8 mouse cellular contexts compared by ENCODE assay signal in the genomic region with DNA sequence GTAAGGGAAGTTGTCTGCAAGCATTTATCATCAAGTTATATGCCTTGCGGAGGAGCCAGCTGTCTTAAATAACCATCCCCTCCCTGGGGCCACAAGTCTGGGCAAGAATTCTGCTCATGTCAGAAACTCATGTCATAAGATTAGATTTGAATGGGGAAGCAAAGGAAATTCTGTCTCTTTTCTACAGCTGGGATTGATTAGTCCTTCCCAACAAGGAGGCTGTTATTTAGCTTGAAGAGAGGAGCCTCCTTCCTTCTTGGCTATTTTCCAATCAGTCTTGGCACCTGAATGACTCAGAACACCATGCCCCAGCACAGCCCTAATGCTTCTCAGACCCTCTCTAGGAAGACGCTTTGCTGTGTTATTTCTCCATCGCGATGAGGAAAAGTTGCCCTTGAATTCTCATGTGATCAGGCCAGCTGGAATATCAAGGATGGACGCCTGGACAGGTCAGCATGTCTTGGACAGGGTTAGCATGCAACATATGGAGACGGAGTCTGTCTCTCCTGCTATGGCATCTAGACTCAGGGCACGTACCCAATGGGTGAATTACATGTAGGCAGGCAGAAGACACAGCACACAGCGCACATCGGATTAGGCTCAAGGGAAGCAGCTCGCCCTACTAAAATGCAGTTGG.
DNase-seq lines count a peak whose midpoint lies in the region; ATAC-seq and TF ChIP-seq lines count a peak whose summit lies in the region.
"Had no signal": no experiment of that assay in that cellular context is flagged by ENCODE, and none has a peak within 500 bp of the region (broad histone marks: within the 10 kb centered on the region; RNA-seq: fewer than 3 reads in every experiment).

No protein-coding gene starts in this region.

- peak overlapping the region; percentile 36 for H3K4me2 ChIP-seq in embryonic facial prominence, embryonic 12.5 days (replicated peaks)
- H3K4me2 ChIP-seq in limb, embryonic 12.5 days, result peak overlapping the region; percentile 16; the same call in 1 of the 2 replicates

- H3K27ac ChIP-seq in ES-Bruce4 (ENCODE audit: insufficient read depth, low read length), result peak overlapping the region; percentile 16; the same call in 1 of the 2 replicates
- peak overlapping the region; percentile 92 for H3K27ac ChIP-seq in embryonic facial prominence, embryonic 12.5 days
- peak overlapping the region; percentile 50 for H3K27ac ChIP-seq in limb, embryonic 12.5 days

- no peak for TF ChIP-seq CTCF in ES-Bruce4 (IDR thresholded peaks at IDR 0.05; ENCODE audit: low read depth, low read length)

- peak; percentile 70 for ATAC-seq in embryonic facial prominence, embryonic 12.5 days (ENCODE audit: insufficient number of reproducible peaks, insufficient read depth, low FRiP score, low TSS enrichment)
- ATAC-seq in limb, embryonic 12.5 days (ENCODE audit: insufficient number of reproducible peaks, insufficient read depth, low FRiP score, low TSS enrichment, low read depth), result peak; percentile 42; the same call in 1 of the 2 replicates
- no peak for ATAC-seq in erythroid progenitor cell, adult 5-6 weeks (replicated peaks; ENCODE audit: low FRiP score, poor library complexity, severe bottlenecking)

- no peaks in the 10 kb centered on the region for H3K27me3 ChIP-seq in ES-Bruce4 (ENCODE audit: control insufficient read depth, insufficient read depth, low read length, poor library complexity, severe bottlenecking)
- no peaks in the 10 kb centered on the region for H3K27me3 ChIP-seq in embryonic facial prominence, embryonic 12.5 days
- H3K27me3 ChIP-seq in limb, embryonic 12.5 days, result no peaks in the 10 kb centered on the region

- no peak overlapping the region for H3K9ac ChIP-seq in ES-Bruce4 (ENCODE audit: low read depth, poor library complexity, severe bottlenecking)
- no peak overlapping the region for H3K9ac ChIP-seq in embryonic facial prominence, embryonic 12.5 days
- no peak overlapping the region for H3K9ac ChIP-seq in limb, embryonic 12.5 days (replicated peaks)

- no peak for TF ChIP-seq EP300 in ES-Bruce4 (IDR thresholded peaks at IDR 0.05; ENCODE audit: insufficient read depth, low read depth, low read length)

- H3K4me1 ChIP-seq in ES-Bruce4 (ENCODE audit: control insufficient read depth, insufficient read depth, low read length), result no peaks in the 10 kb centered on the region
- H3K4me1 ChIP-seq in embryonic facial prominence, embryonic 12.5 days, result peaks cover 54% of the 10 kb centered on the region
- H3K4me1 ChIP-seq in limb, embryonic 12.5 days (replicated peaks), result peaks cover 28% of the 10 kb centered on the region

- no peak for TF ChIP-seq POLR2A in ES-Bruce4 (IDR thresholded peaks at IDR 0.05; ENCODE audit: insufficient read depth, low read length)

- 29% methylated on average over 10 of the region's 10 CpGs for WGBS in embryonic facial prominence, embryonic 12.5 days
- 57% methylated on average over 10 of the region's 10 CpGs for WGBS in limb, embryonic 12.5 days

- DNase-seq in NIH3T3 (ENCODE audit: low read depth), result peak; percentile 92
- DNase-seq in layer of hippocampus, adult 9-10 months (ENCODE audit: low spot score), result no peak
- DNase-seq in lung, postnatal 36 days, result no peak
- DNase-seq: thymus, postnatal 25 days had no signal

- H3K4me3 ChIP-seq in ES-Bruce4 (ENCODE audit: low read depth, low read length), result no peak overlapping the region
- H3K4me3 ChIP-seq in embryonic facial prominence, embryonic 12.5 days, result no peak overlapping the region
- no peak overlapping the region for H3K4me3 ChIP-seq in limb, embryonic 12.5 days (replicated peaks)

- no peaks in the 10 kb centered on the region for H3K9me3 ChIP-seq in ES-Bruce4 (replicated peaks; ENCODE audit: control insufficient read depth, insufficient read depth, low read length, poor library complexity, severe bottlenecking)
- no peaks in the 10 kb centered on the region for H3K9me3 ChIP-seq in embryonic facial prominence, embryonic 12.5 days
- H3K9me3 ChIP-seq in limb, embryonic 12.5 days, result no peaks in the 10 kb centered on the region

- H3K36me3 ChIP-seq in ES-Bruce4 (ENCODE audit: control insufficient read depth, insufficient read depth, low read length, poor library complexity, severe bottlenecking), result no peaks in the 10 kb centered on the region
- no peaks in the 10 kb centered on the region for H3K36me3 ChIP-seq in embryonic facial prominence, embryonic 12.5 days
- H3K36me3 ChIP-seq in limb, embryonic 12.5 days, result no peaks in the 10 kb centered on the region

Comparison
In these comparisons a context has a peak if more than half of its experiments do, and no peak if none do; other contexts are left out.
1. H3K27ac ChIP-seq: peak in every context shown above with its lines; median percentile 92 in embryonic facial prominence, embryonic 12.5 days; 50 in limb, embryonic 12.5 days; 16 in ES-Bruce4.